Mouse (Mus musculus): ENCODE measurements around the gene Papolb. TPM values are rescaled to one million over a fixed set of nuclear protein-coding genes. Genes with fewer than 3 reads are reported as not detected.

Gene Papolb
- 0.09 and 0.18 TPM in 2 replicates for polyA plus RNA-seq (2014; fragmentation: Nextera tagmentation; extraction: Ambion mirVana)

- H3K27ac ChIP-seq (replicated peaks; ENCODE audit: low read depth, low read length), result no peak within 1 kb of the TSS
- no peaks in the 10 kb centered on the region for H3K4me1 ChIP-seq (ENCODE audit: control insufficient read depth, insufficient read depth, low read length)
- peak within 1 kb of the TSS; percentile 21 for H3K4me3 ChIP-seq (ENCODE audit: low read depth, low read length)
- H3K27me3 ChIP-seq (replicated peaks; ENCODE audit: control insufficient read depth, insufficient read depth, low read length), result peaks cover 18% of the 10 kb centered on the region; the same call in 1 of the 2 replicates
- ATAC-seq (ENCODE audit: low read depth) (no peak), DNase-seq (ENCODE audit: low spot score) (no peak)
- WGBS, result 40% methylated on average over 29 of the region's 41 CpGs
- peak within 1 kb of the TSS; percentile 46; the same call in 1 of the 2 replicates for H3K4me2 ChIP-seq (ENCODE audit: low read depth, low read length)
- H3K9me3 ChIP-seq (ENCODE audit: control insufficient read depth, low read length), result no peaks in the 10 kb centered on the region; the same call in 1 of the 2 replicates
- no peak within 1 kb of the TSS for H3K9ac ChIP-seq (ENCODE audit: low read depth, low read length)
- no peaks in the 10 kb centered on the region for H3K36me3 ChIP-seq (ENCODE audit: control insufficient read depth, insufficient read depth, low read length)
Measured at GRCm38 (mm10) chr5:142529915-142530314, at the start of gene Papolb. TSS of gene Papolb (minus strand) at chr5:142530076.

GRCm38 (mm10) chr5:142578192-142578591 is 48.3 kb upstream of the Papolb start:
- DNase-seq (ENCODE audit: low spot score) (no peak), ATAC-seq (ENCODE audit: low read depth) (no peak)
- H3K4me3 ChIP-seq (ENCODE audit: low read depth, low read length), result no peak overlapping the region
- H3K36me3 ChIP-seq (ENCODE audit: control insufficient read depth, insufficient read depth, low read length), result no peaks in the 10 kb centered on the region
- 0 out of 2 replicates have a peak, but pooled peaks cover 8% of the 10 kb centered on the region for H3K9me3 ChIP-seq (ENCODE audit: control insufficient read depth, low read length)
- no peaks in the 10 kb centered on the region for H3K4me1 ChIP-seq (ENCODE audit: control insufficient read depth, insufficient read depth, low read length)
- H3K9ac ChIP-seq (ENCODE audit: low read depth, low read length), result no peak overlapping the region
- 85% methylated on average over 10 of the region's 10 CpGs for WGBS
- H3K27me3 ChIP-seq (replicated peaks; ENCODE audit: control insufficient read depth, insufficient read depth, low read length), result no peaks in the 10 kb centered on the region
- no peak overlapping the region for H3K27ac ChIP-seq (replicated peaks; ENCODE audit: low read depth, low read length)
- no peak overlapping the region for H3K4me2 ChIP-seq (ENCODE audit: low read depth, low read length)

GRCm38 (mm10) chr5:142576832-142577231 is 47.0 kb upstream of the Papolb start:
- Histone ChIP-seq H3K4me2 (ENCODE audit: low read depth, low read length) (no peak overlapping the region), H3K27me3 (replicated peaks; ENCODE audit: control insufficient read depth, insufficient read depth, low read length) (no peaks in the 10 kb centered on the region), H3K9me3 (ENCODE audit: control insufficient read depth, low read length) (0 out of 2 replicates have a peak, but pooled peaks cover 11% of the 10 kb centered on the region), H3K9ac (ENCODE audit: low read depth, low read length) (no peak overlapping the region), H3K36me3 (ENCODE audit: control insufficient read depth, insufficient read depth, low read length) (no peaks in the 10 kb centered on the region), H3K27ac (replicated peaks; ENCODE audit: low read depth, low read length) (no peak overlapping the region), H3K4me1 (ENCODE audit: control insufficient read depth, insufficient read depth, low read length) (no peaks in the 10 kb centered on the region), H3K4me3 (ENCODE audit: low read depth, low read length) (no peak overlapping the region)
- DNase-seq (ENCODE audit: low spot score), result peak; percentile 7
- WGBS, result 80% methylated on average over 7 of the region's 7 CpGs
- no peak for ATAC-seq (ENCODE audit: low read depth)

GRCm38 (mm10) chr5:142574323-142575057 is 44.6 kb upstream of the Papolb start:
- Histone ChIP-seq H3K4me1 (ENCODE audit: control insufficient read depth, insufficient read depth, low read length) (no peaks in the 10 kb centered on the region), H3K9ac (ENCODE audit: low read depth, low read length) (no peak overlapping the region), H3K27me3 (replicated peaks; ENCODE audit: control insufficient read depth, insufficient read depth, low read length) (no peaks in the 10 kb centered on the region), H3K4me2 (ENCODE audit: low read depth, low read length) (no peak overlapping the region), H3K36me3 (ENCODE audit: control insufficient read depth, insufficient read depth, low read length) (no peaks in the 10 kb centered on the region), H3K9me3 (ENCODE audit: control insufficient read depth, low read length) (0 out of 2 replicates have a peak, but pooled peaks cover 11% of the 10 kb centered on the region), H3K27ac (replicated peaks; ENCODE audit: low read depth, low read length) (no peak overlapping the region), H3K4me3 (ENCODE audit: low read depth, low read length) (no peak overlapping the region)
- DNase-seq (ENCODE audit: low spot score) (no peak), ATAC-seq (ENCODE audit: low read depth) (no peak)
- WGBS, result 79% methylated on average over 8 of the region's 8 CpGs

GRCm38 (mm10) chr5:142564606-142565005 is 34.7 kb upstream of the Papolb start:
- Histone ChIP-seq H3K27ac (replicated peaks; ENCODE audit: low read depth, low read length) (no peak overlapping the region), H3K9ac (ENCODE audit: low read depth, low read length) (no peak overlapping the region), H3K4me1 (ENCODE audit: control insufficient read depth, insufficient read depth, low read length) (no peaks in the 10 kb centered on the region), H3K36me3 (ENCODE audit: control insufficient read depth, insufficient read depth, low read length) (no peaks in the 10 kb centered on the region), H3K4me2 (ENCODE audit: low read depth, low read length) (no peak overlapping the region), H3K27me3 (replicated peaks; ENCODE audit: control insufficient read depth, insufficient read depth, low read length) (no peaks in the 10 kb centered on the region), H3K4me3 (ENCODE audit: low read depth, low read length) (no peak overlapping the region), H3K9me3 (ENCODE audit: control insufficient read depth, low read length) (0 out of 2 replicates have a peak, but pooled peaks cover 13% of the 10 kb centered on the region)
- 71% methylated on average over 1 of the region's 1 CpGs for WGBS
- ATAC-seq (ENCODE audit: low read depth), result no peak
- DNase-seq (ENCODE audit: low spot score), result no peak

- no peaks in the 10 kb centered on the region for H3K9me3 ChIP-seq (ENCODE audit: control insufficient read depth, low read length)
- H3K4me2 ChIP-seq (ENCODE audit: low read depth, low read length), result no peak overlapping the region
- WGBS, result 58% methylated on average over 7 of the region's 7 CpGs
- H3K27me3 ChIP-seq (replicated peaks; ENCODE audit: control insufficient read depth, insufficient read depth, low read length), result no peaks in the 10 kb centered on the region
- H3K9ac ChIP-seq (ENCODE audit: low read depth, low read length), result no peak overlapping the region
- DNase-seq (ENCODE audit: low spot score) (no peak), ATAC-seq (ENCODE audit: low read depth) (no peak)
- H3K36me3 ChIP-seq (ENCODE audit: control insufficient read depth, insufficient read depth, low read length), result no peaks in the 10 kb centered on the region
- H3K27ac ChIP-seq (replicated peaks; ENCODE audit: low read depth, low read length), result no peak overlapping the region
- no peak overlapping the region for H3K4me3 ChIP-seq (ENCODE audit: low read depth, low read length)
- H3K4me1 ChIP-seq (ENCODE audit: control insufficient read depth, insufficient read depth, low read length), result no peaks in the 10 kb centered on the region
Measured at GRCm38 (mm10) chr5:142560261-142560660, 30.4 kb upstream of the Papolb start.

- no peak overlapping the region for H3K4me3 ChIP-seq (ENCODE audit: low read depth, low read length)
- DNase-seq (ENCODE audit: low spot score) (peak; percentile 57), ATAC-seq (ENCODE audit: low read depth) (peak; percentile 84; the same call in 1 of the 2 replicates)
- no peaks in the 10 kb centered on the region for H3K9me3 ChIP-seq (ENCODE audit: control insufficient read depth, low read length)
- no peaks in the 10 kb centered on the region for H3K27me3 ChIP-seq (replicated peaks; ENCODE audit: control insufficient read depth, insufficient read depth, low read length)
- H3K9ac ChIP-seq (ENCODE audit: low read depth, low read length), result no peak overlapping the region
- H3K4me2 ChIP-seq (ENCODE audit: low read depth, low read length), result no peak overlapping the region
- no peak overlapping the region for H3K27ac ChIP-seq (replicated peaks; ENCODE audit: low read depth, low read length)
- H3K36me3 ChIP-seq (ENCODE audit: control insufficient read depth, insufficient read depth, low read length), result no peaks in the 10 kb centered on the region
- no peaks in the 10 kb centered on the region for H3K4me1 ChIP-seq (ENCODE audit: control insufficient read depth, insufficient read depth, low read length)
- WGBS, result 16% methylated on average over 19 of the region's 21 CpGs
Measured at GRCm38 (mm10) chr5:142557397-142558067, 27.7 kb upstream of the Papolb start.

- WGBS, result 90% methylated on average over 4 of the region's 4 CpGs
- ATAC-seq (ENCODE audit: low read depth), result no peak
- no peaks in the 10 kb centered on the region for H3K36me3 ChIP-seq (ENCODE audit: control insufficient read depth, insufficient read depth, low read length)
Measured at GRCm38 (mm10) chr5:142556721-142557120, 26.8 kb upstream of the Papolb start.

More at GRCm38 (mm10) chr5:142556721-142557120, 26.8 kb upstream of the Papolb start:
- no peak overlapping the region for H3K9ac ChIP-seq (ENCODE audit: low read depth, low read length)
- no peaks in the 10 kb centered on the region for H3K4me1 ChIP-seq (ENCODE audit: control insufficient read depth, insufficient read depth, low read length)
- no peak overlapping the region for H3K4me3 ChIP-seq (ENCODE audit: low read depth, low read length)
- DNase-seq (ENCODE audit: low spot score), result no peak
- no peaks in the 10 kb centered on the region for H3K9me3 ChIP-seq (ENCODE audit: control insufficient read depth, low read length)
- no peak overlapping the region for H3K27ac ChIP-seq (replicated peaks; ENCODE audit: low read depth, low read length)
- no peak overlapping the region for H3K4me2 ChIP-seq (ENCODE audit: low read depth, low read length)
- no peaks in the 10 kb centered on the region for H3K27me3 ChIP-seq (replicated peaks; ENCODE audit: control insufficient read depth, insufficient read depth, low read length)

Data from embryonic facial prominence, embryonic 14.5 days (tissue).